Mouse (Mus musculus) bone marrow macrophage, adult 2 months (primary cell): ENCODE data around the gene Banf1. TPM values are rescaled to one million over a fixed set of nuclear protein-coding genes. Genes with fewer than 3 reads are reported as not detected.
A peak's percentile ranks its signal among the peaks of the same experiment; 100 is the strongest.
"Not testable (repeated sequence)": the region's sequence is repeated elsewhere in the genome, so short reads cannot be mapped to it uniquely, and the experiment has no call there.

Experiments
- H3K27ac ChIP-seq: 2 replicates; pipeline ENCODE4 v1.5.1; 2012; ENCODE audit warnings: low read depth, low read length; ENCODE audit not compliant: insufficient read depth
- H3K4me1 ChIP-seq: 2 replicates; pipeline ENCODE4 v1.6.1; 2012; ENCODE audit warnings: low read length; ENCODE audit not compliant: control insufficient read depth, insufficient read depth
- H3K4me3 ChIP-seq: 2 replicates; pipeline ENCODE4 v1.5.1; 2012; ENCODE audit warnings: mild to moderate bottlenecking, low read length, moderate library complexity; ENCODE audit not compliant: insufficient read depth
- CTCF ChIP-seq: IDR thresholded peaks from 2 replicates; pipeline ENCODE4 v1.5.1; 2012; ENCODE audit warnings: low read depth, mild to moderate bottlenecking, low read length, moderate library complexity
- POLR2A ChIP-seq: IDR thresholded peaks from 2 replicates; pipeline ENCODE4 v1.6.1; 2012; ENCODE audit warnings: mild to moderate bottlenecking, low read depth, low read length, borderline replicate concordance
- polyA plus RNA-seq: library from polyadenylated mRNA; stranded (reverse); fragments of >200 nt; gene quantifications from 2 replicates; pipeline ENCODE4 v1.2.4, GENCODE M21; 2012; ENCODE audit not compliant: missing spikeins, insufficient read depth, insufficient read length

Gene Banf1
- polyA plus RNA-seq, 1 experiment: 102 TPM

DNA sequence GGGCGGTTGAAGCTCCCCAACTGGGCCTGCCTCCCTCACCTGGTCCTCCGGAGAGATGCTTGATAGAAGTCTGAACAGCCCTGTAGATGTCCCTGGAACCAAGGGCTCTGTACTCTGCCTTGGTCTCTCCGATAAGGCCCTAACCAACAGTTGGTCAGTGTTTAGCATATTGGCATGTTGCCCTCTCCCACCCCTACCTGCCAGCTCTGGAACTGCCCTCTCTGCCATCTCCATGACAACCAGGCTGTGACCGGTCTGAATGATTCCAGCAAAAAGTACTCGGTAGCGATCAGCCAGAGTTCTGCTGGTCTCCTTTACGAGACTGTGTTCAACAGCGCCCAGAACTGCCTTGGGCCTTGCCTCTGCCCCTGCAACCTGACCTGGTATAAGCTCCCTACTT lies 35.3 kb upstream of the Banf1 start, which contains the start of gene Tsga10ip:
Gene Tsga10ip, minus strand, starts transcription at position 234 of the 400 bp plus-strand sequence.
- TF ChIP-seq POLR2A: no peak
- TF ChIP-seq CTCF: no peak
- no peak within 1 kb of the TSS for H3K4me3 ChIP-seq
- peaks cover 10% of the 10 kb centered on the region for H3K4me1 ChIP-seq
- H3K27ac ChIP-seq: no peak within 1 kb of the TSS

DNA sequence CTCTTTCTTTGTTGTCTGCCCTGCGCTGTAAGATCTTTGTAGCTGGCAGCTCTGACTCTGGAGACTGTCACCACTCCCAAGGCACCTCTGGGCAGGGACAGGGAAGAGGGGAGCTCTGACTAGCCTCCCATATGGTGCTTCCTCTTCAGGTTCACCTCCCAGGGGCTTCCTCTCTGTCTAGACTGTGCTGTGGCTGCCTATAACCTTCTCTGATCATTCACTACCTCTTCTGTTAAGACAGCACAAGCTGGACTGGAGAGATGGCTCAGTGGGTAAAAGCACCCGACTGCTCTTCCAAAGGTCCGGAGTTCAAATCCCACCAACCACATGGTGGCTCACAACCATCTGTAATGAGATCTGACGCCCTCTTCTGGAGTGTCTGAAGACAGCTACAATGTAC lies 34.1 kb upstream of the Banf1 start:
- not testable (repeated sequence) for H3K4me1 ChIP-seq

DNA sequence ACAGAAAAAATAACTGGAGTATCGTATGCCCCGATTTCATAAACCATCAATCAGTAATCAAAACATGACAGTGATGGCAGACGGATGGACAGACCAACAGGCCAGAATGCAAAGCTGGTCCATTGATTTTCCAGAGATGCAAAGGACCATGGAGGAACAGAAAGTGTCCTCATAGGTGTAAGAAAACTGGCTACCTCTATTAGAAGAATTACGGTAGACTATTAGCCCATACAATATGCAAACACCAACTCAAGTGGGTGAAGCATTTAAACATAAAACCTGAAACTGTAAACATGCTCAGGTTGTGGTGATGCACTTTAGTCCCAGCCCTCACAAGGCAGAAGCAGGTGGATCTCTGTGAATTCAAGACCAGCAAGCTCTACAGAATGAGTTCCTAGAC lies 28.4 kb upstream of the Banf1 start:
- TF ChIP-seq CTCF: no peak
- TF ChIP-seq POLR2A: no peak
- Histone ChIP-seq H3K4me3 (no peak overlapping the region), H3K27ac (no peak overlapping the region), H3K4me1 (peaks cover 13% of the 10 kb centered on the region)

More for the DNA sequence above, 34.1 kb upstream of the Banf1 start:
- not testable (repeated sequence) for H3K27ac ChIP-seq, H3K4me3 ChIP-seq

DNA sequence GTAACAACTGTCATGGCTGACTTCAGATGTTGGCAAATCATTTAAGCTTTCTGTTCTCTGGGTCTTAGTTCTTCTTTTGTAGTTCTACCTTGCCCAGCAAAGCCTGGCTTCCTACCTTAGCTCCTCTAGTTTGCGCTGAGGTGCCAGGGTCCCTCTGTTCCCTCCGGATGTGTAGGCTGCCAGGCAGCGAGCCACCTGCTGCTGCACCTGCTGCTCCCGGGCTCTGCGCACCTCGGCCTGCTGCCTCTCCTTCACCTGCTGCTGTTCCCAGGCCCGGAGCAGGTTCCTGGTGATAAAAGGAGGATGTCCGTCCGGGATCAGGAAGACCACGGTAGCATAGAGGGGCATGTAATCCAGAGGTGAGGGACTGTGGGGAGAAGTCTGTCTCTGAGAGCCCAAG lies 27.2 kb upstream of the Banf1 start:
- Histone ChIP-seq H3K4me1 (peaks cover 13% of the 10 kb centered on the region), H3K4me3 (no peak overlapping the region), H3K27ac (no peak overlapping the region)
- TF ChIP-seq CTCF (no peak), POLR2A (no peak)

DNA sequence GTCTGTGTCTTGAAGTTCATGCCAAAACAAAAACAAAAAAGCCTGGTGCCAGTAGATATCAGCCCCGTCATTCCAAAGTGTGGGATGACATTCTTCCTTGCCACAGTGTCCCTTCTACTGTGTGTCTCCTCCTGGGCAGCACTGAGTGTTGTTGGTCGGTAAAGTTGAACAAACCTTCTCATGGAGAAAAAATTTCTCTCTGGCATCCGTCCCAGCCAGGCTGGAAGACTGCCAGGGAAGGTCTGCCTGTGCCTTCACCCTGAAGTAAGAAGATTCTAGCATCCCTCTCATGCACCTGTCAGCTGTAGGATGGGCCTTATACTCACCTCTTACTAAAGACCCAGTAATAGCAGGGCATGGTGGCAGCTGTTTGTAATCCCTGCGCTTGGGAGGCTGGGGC lies 25.9 kb upstream of the Banf1 start:
- no peak for TF ChIP-seq CTCF
- H3K4me1 ChIP-seq: peaks cover 13% of the 10 kb centered on the region
- no peak overlapping the region for H3K27ac ChIP-seq
- no peak overlapping the region for H3K4me3 ChIP-seq

DNA sequence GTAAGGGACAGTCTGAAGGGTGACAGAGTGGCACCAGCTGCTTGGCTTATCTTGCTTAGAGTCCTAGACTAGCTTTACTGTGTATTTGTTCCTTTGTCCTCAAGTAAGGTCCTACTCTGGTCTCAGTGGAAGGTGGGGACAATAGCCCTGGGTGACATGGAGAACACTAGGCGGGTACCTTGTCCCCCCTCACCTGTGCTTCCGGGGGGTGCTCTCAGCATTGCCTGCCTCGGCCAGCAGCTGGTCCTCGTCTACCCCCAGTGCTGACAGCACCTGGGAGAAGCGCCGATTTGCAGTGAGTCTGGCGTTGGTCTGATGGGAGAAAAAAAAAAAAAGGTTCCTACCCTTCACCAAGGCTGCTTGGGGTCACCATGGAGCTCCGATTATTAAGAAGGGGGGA lies 23.4 kb upstream of the Banf1 start:
- Histone ChIP-seq H3K27ac (no peak overlapping the region), H3K4me1 (peaks cover 22% of the 10 kb centered on the region), H3K4me3 (peak overlapping the region; percentile 96)
- TF ChIP-seq CTCF (no peak), POLR2A (no peak)

DNA sequence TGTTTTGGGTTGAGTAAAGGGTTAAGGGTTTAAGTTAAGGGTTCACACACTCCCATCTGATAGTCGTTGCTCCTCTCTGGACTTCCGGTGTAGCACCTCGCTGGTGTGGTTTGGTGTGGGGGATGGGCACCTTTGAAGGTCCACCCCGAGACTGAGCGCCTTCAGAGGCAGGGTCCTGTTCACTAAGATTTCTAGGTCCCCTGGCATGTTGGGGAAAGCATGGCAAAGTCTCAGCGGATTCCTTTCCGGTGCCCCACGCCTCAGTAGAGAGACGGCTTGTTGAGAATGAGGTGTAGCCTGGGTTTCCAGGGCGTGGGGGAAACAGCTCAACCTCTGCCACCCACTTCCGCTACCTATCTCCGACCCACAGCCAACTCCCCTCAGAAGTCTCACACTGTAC lies 22.7 kb upstream of the Banf1 start:
- peaks cover 15% of the 10 kb centered on the region for H3K4me1 ChIP-seq
- H3K4me3 ChIP-seq: peak overlapping the region; percentile 96
- TF ChIP-seq CTCF (no peak), POLR2A (no peak)
- peak overlapping the region; percentile 78 for H3K27ac ChIP-seq

- peak within 1 kb of the TSS; percentile 96 for H3K4me3 ChIP-seq
- TF ChIP-seq POLR2A (no peak), CTCF (no peak)
- H3K27ac ChIP-seq: peak within 1 kb of the TSS; percentile 78
- H3K4me1 ChIP-seq: peaks cover 9% of the 10 kb centered on the region
Observed at GRCm38 (mm10) chr19:5388588-5389242, 21.7 kb upstream of the Banf1 start, which contains the start of gene Sart1. Gene Sart1, minus strand, starts transcription at chr19:5388703.

GRCm38 (mm10) chr19:5388011-5388441 lies 21.1 kb upstream of the Banf1 start:
- H3K4me3 ChIP-seq: peak overlapping the region; percentile 90
- peak overlapping the region; percentile 67 for H3K27ac ChIP-seq
- TF ChIP-seq CTCF (no peak), POLR2A (no peak)
- H3K4me1 ChIP-seq: peaks cover 9% of the 10 kb centered on the region

DNA sequence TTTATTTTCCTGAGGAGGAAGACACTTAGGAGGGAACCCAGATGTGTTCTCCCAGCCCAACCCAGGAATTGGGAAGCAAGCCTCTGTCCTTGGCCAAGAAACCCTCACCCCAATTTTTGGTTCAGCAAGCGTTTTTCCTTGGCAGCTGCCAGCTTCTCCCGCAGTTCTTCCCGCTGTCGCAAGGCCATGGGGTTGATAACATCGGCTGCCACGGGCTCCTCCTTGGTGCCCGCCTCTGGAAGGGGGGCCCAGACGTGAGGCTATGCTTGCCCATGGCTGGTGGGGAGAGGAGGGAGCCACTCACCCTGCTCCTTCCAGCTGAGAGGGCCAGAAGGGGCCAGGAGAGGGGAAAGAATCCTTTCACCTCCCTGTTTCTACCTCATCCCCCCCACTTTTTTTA lies 17.7 kb upstream of the Banf1 start:
- H3K4me3 ChIP-seq: no peak overlapping the region
- H3K27ac ChIP-seq: no peak overlapping the region
- TF ChIP-seq CTCF (no peak), POLR2A (no peak)
- H3K4me1 ChIP-seq: peaks cover 9% of the 10 kb centered on the region

- Histone ChIP-seq H3K27ac (no peak overlapping the region), H3K4me3 (no peak overlapping the region), H3K4me1 (peaks cover 9% of the 10 kb centered on the region)
- TF ChIP-seq CTCF: no peak
- no peak for TF ChIP-seq POLR2A
Observed at GRCm38 (mm10) chr19:5383326-5383725, 16.4 kb upstream of the Banf1 start.
